Mouse (Mus musculus): ENCODE measurements around the gene Abcc10.

DNA sequence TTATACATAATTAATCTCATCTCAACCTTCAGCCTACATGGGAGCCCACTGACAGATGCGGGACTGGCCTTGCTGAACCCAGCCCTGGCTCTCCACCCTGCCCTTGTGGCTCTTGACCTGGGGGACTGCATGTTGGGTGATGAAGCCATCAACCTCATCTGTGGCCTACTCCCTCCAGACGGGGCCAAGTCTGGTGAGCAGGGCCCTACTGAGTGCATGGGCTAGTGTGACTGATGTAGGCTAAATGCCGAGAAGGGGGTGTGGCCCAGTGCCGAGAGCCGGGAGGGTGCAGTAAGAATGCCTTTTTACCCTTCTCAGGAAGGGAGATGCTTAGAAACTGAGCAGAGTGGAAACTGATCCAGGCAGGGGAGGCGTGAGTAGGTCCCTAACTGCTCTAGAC lies 73.0 kb downstream of the Abcc10 start:
- no peak for TF ChIP-seq CTCF (IDR thresholded peaks at IDR 0.05; ENCODE audit: low read depth, low read length)
- TF ChIP-seq POLR2A (IDR thresholded peaks at IDR 0.05; ENCODE audit: insufficient read depth, low read length): no peak

All from ES-Bruce4 (cell line).